Mouse (Mus musculus) lung, adult 2 months (tissue): ENCODE measurements around the gene Ncbp1. TPM values are rescaled to one million over a fixed set of nuclear protein-coding genes. Genes with fewer than 3 reads are reported as not detected.

Source experiments
- DNase-seq: peaks from one replicate; pipeline ENCODE4 v3.0.0; 2022
- H3K4me1 ChIP-seq: fragments of 200-500 bp; 2 replicates; pipeline ENCODE4 v1.6.1; 2011; ENCODE audit warnings: low read length; ENCODE audit not compliant: control insufficient read depth, insufficient read depth
- H3K4me3 ChIP-seq: fragments of 200-500 bp; replicated peaks from 2 replicates; pipeline ENCODE3; 2011; ENCODE audit warnings: low read depth, mild to moderate bottlenecking, control low read depth, low read length; ENCODE audit errors: extremely low read depth
- CTCF ChIP-seq: fragments of 200-500 bp; IDR thresholded peaks from 2 replicates; pipeline ENCODE4 v1.5.1; 2011; ENCODE audit warnings: mild to moderate bottlenecking, low read length, control low read depth; ENCODE audit not compliant: insufficient read depth
- POLR2A ChIP-seq: fragments of 200-500 bp; IDR thresholded peaks from 2 replicates; pipeline ENCODE4 v1.6.1; 2011; ENCODE audit warnings: low read depth, mild to moderate bottlenecking, control low read depth, low read length, borderline replicate concordance; ENCODE audit errors: extremely low read depth
- WGBS: fragments of 180-500 bp; shearing (Covaris S2); methylation state at CpG from one replicate; pipeline ENCODE4 v1.1.7; 2018; 5-methylcytosine and 5-hydroxymethylcytosine counted together
- polyA plus RNA-seq: library from polyadenylated mRNA; depleted of rRNA; stranded (reverse); fragments of >200 nt; gene quantifications from 2 replicates; pipeline ENCODE4 v1.2.3, GENCODE M21; 2012; rRNA removed

The Ncbp1 gene
- polyA plus RNA-seq, 1 experiment, result 19.3 TPM

GRCm38 (mm10) chr4:46195781-46196487, 57.5 kb downstream of the Ncbp1 start, which contains the start of gene Xpa:
Xpa (minus strand) TSS chr4:46196311.
- TF ChIP-seq POLR2A, result peak; percentile 95; the same call in 1 of the 2 replicates
- no peak for TF ChIP-seq CTCF
- H3K4me1 ChIP-seq, result 0 out of 2 replicates have a peak, but pooled peaks cover 5% of the 10 kb centered on the region
- DNase-seq, result peak; percentile 84
- H3K4me3 ChIP-seq, result peak within 1 kb of the TSS; percentile 63
- WGBS, result 1% methylated on average over 68 of the region's 70 CpGs

DNA sequence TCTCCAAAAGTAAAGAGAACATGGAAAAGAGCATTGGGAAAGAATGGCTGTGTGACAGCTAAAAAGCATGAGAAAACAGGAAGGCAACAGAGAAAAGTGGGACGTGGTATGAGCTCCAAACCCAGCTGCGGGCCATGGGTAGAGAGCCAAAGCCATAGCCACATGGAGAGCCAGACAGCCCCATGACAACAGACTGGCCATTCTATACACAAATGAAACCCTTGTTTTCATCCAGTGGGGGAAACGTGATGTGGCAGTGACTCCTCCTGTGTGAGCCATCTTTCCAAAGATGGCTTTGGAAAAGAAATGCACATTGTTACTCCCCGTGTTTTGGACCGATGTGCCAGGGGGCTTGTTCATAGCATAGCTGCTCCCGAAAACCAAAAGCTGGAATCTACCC, 58.1 kb downstream of the Ncbp1 start:
- 33% methylated on average over 6 of the region's 6 CpGs for WGBS
- TF ChIP-seq POLR2A (no peak), CTCF (no peak)
- Histone ChIP-seq H3K4me3 (peak overlapping the region; percentile 63), H3K4me1 (0 out of 2 replicates have a peak, but pooled peaks cover 5% of the 10 kb centered on the region)
- no peak for DNase-seq

DNA sequence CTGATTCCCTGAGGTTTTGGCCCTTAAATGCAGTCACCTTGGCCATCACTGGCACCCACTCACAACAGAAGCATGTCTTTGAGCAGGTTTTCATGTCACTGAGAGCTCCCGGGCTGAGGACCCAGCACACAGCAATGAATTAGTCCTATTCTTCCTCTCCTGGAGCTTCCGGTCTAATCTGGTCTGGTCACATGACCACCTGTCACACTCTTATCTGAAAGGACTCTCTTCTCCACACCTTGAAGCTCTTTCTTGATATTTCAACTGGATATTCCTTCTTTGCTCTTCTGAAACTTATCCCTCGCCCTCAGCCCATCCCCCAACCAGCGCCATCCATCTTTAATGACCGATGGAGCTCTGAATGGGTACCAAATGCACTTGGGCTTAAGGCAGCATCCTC, 59.7 kb downstream of the Ncbp1 start:
- Histone ChIP-seq H3K4me1 (0 out of 2 replicates have a peak, but pooled peaks cover 5% of the 10 kb centered on the region), H3K4me3 (no peak overlapping the region)
- no peak for TF ChIP-seq CTCF
- no peak for TF ChIP-seq POLR2A
- 60% methylated on average over 5 of the region's 5 CpGs for WGBS
- DNase-seq, result no peak

GRCm38 (mm10) chr4:46201834-46202561, 63.6 kb downstream of the Ncbp1 start:
- WGBS, result 8% methylated on average over 7 of the region's 7 CpGs
- no peak overlapping the region for H3K4me3 ChIP-seq
- DNase-seq, result peak; percentile 50

GRCm38 (mm10) chr4:46202562-46203126, 64.2 kb downstream of the Ncbp1 start:
- Histone ChIP-seq H3K4me1 (no peaks in the 10 kb centered on the region), H3K4me3 (no peak overlapping the region)
- no peak for DNase-seq
- TF ChIP-seq CTCF (no peak), POLR2A (no peak)
- WGBS, result 11% methylated on average over 23 of the region's 23 CpGs

More at GRCm38 (mm10) chr4:46201834-46202561, 63.6 kb downstream of the Ncbp1 start:
- TF ChIP-seq POLR2A, result no peak
- peak; percentile 51 for TF ChIP-seq CTCF
- no peaks in the 10 kb centered on the region for H3K4me1 ChIP-seq

GRCm38 (mm10) chr4:46221090-46221489, 82.7 kb downstream of the Ncbp1 start:
- DNase-seq, result no peak
- TF ChIP-seq CTCF, result no peak
- no peak for TF ChIP-seq POLR2A
- 78% methylated on average over 3 of the region's 3 CpGs for WGBS
- Histone ChIP-seq H3K4me1 (no peaks in the 10 kb centered on the region), H3K4me3 (no peak overlapping the region)

Other genes starting within 250 kb of the Ncbp1 start
- gene Ccdc180, start 248.3 kb upstream of the Ncbp1 start, polyA plus RNA-seq, result 1.4 and 2.4 TPM in 2 replicates
- 12.6 and 19.1 TPM in 2 replicates for gene Tdrd7, start 173.3 kb upstream of the Ncbp1 start, polyA plus RNA-seq
- gene Tmod1, start 99.7 kb upstream of the Ncbp1 start, polyA plus RNA-seq, result 17.1 and 22.3 TPM in 2 replicates
- gene Tstd2, start 81 bp downstream of the Ncbp1 start, polyA plus RNA-seq, result 11.0 and 13.2 TPM in 2 replicates
- gene Xpa, start 57.7 kb downstream of the Ncbp1 start, polyA plus RNA-seq, result 21.2 and 33.3 TPM in 2 replicates
- 1.6 TPM in 1 of 2 replicates, not detected in the other for gene Foxe1, start 205.0 kb downstream of the Ncbp1 start, polyA plus RNA-seq